Mouse (Mus musculus): ENCODE results near the gene Gm21903.

DNA sequence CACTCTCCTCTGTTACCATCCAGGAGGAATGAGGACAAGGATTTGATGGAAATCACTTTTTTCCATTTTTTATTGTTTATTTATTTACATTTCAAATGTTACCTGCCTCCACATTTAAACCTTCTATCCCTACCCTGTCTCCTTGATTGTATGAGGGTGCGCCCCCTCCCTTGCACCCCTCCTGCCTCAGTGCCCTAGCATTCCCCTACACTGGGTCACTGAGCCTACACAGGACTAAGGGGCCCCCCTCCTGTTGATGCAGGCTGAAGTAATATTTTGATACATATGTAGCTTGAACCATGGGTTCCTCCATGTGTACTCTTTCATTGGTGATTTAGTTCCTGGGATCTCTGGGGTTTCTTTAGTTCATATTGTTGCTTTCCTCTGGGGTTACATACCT lies 33.3 kb downstream of the Gm21903 start:
- TF ChIP-seq CTCF (IDR thresholded peaks at IDR 0.05; ENCODE audit: control insufficient read depth, insufficient read depth, insufficient read length), result no peak
- no peak for TF ChIP-seq FOSL1 (IDR thresholded peaks at IDR 0.05; ENCODE audit: insufficient read depth, low read length, poor library complexity, severe bottlenecking)
